Mouse (Mus musculus): ENCODE measurements around the gene Gm8180.
"Not testable (repeated sequence)": the region's sequence is repeated elsewhere in the genome, so short reads cannot be mapped to it uniquely, and the experiment has no call there.

Gene Gm8180

GRCm38 (mm10) chr14:43784645-43785044 lies at the start of gene Gm8180:
Gene Gm8180 (minus strand): TSS chr14:43784745.
- not testable (repeated sequence) for DNase-seq (ENCODE audit: low spot score)

- DNase-seq (ENCODE audit: low spot score), result not testable (repeated sequence)
Observed at GRCm38 (mm10) chr14:43830385-43830784, 45.8 kb upstream of the Gm8180 start.

- DNase-seq (ENCODE audit: low spot score), result not testable (repeated sequence)
Observed at GRCm38 (mm10) chr14:43824176-43824575, 39.6 kb upstream of the Gm8180 start.

- not testable (repeated sequence) for DNase-seq (ENCODE audit: low spot score)
Observed at GRCm38 (mm10) chr14:43821869-43822268, 37.3 kb upstream of the Gm8180 start.

GRCm38 (mm10) chr14:43812458-43812857 lies 27.9 kb upstream of the Gm8180 start:
- peak; percentile 46 for DNase-seq (ENCODE audit: low spot score)

- not testable (repeated sequence) for DNase-seq (ENCODE audit: low spot score)
Observed at GRCm38 (mm10) chr14:43808142-43808541, 23.6 kb upstream of the Gm8180 start.

GRCm38 (mm10) chr14:43804435-43804834 lies 19.9 kb upstream of the Gm8180 start:
- DNase-seq (ENCODE audit: low spot score), result not testable (repeated sequence)

GRCm38 (mm10) chr14:43796905-43797470 lies 12.4 kb upstream of the Gm8180 start:
- peak; percentile 46 for DNase-seq (ENCODE audit: low spot score)

- DNase-seq (ENCODE audit: low spot score), result peak; percentile 40
Observed at GRCm38 (mm10) chr14:43796069-43796904, 11.7 kb upstream of the Gm8180 start.

- not testable (repeated sequence) for DNase-seq (ENCODE audit: low spot score)
Observed at GRCm38 (mm10) chr14:43793811-43794210, 9.3 kb upstream of the Gm8180 start.

GRCm38 (mm10) chr14:43747566-43747965 lies 37.0 kb downstream of the Gm8180 start, which contains the start of gene Gm6526:
Gene Gm6526 (plus strand): TSS chr14:43747866.
- DNase-seq (ENCODE audit: low spot score), result not testable (repeated sequence)
